Mouse (Mus musculus): ENCODE results near the gene Psmb11. TPM values are rescaled to one million over a fixed set of nuclear protein-coding genes. Genes with fewer than 3 reads are reported as not detected.

The Psmb11 gene
- not detected for polyA plus RNA-seq (2014; fragmentation: Illumina TruSeq; extraction: RNeasy Lipid Tissue Mini Kit (QIAGEN cat#74804); ENCODE audit: low read depth, low replicate concordance)

GRCm38 (mm10) chr14:54621133-54621532, at the start of gene Psmb11:
Gene Psmb11 (plus strand): TSS chr14:54621433.

GRCm38 (mm10) chr14:54577089-54577982, 43.9 kb upstream of the Psmb11 start, which contains the start of gene Ajuba:
Gene Ajuba (minus strand): TSS chr14:54577558.

GRCm38 (mm10) chr14:54605752-54606321, 15.4 kb upstream of the Psmb11 start, which contains the start of gene 4931414P19Rik:
Gene 4931414P19Rik (minus strand): TSS chr14:54605993.

GRCm38 (mm10) chr14:54617897-54618365, 3.3 kb upstream of the Psmb11 start, which contains the start of gene Psmb5:
Gene Psmb5 (minus strand): TSS chr14:54618022.

GRCm38 (mm10) chr14:54640946-54641304, 19.7 kb downstream of the Psmb11 start, which contains the start of gene Gm17606:
Gene Gm17606 (plus strand): TSS chr14:54640952.

GRCm38 (mm10) chr14:54641305-54641969, 20.2 kb downstream of the Psmb11 start, which contains the start of gene Cdh24:
Gene Cdh24 (minus strand): TSS chr14:54641364.

Other genes starting within 250 kb of the Psmb11 start
- gene Slc7a7, start 203.7 kb upstream of the Psmb11 start, polyA plus RNA-seq (2014; fragmentation: Illumina TruSeq; extraction: RNeasy Lipid Tissue Mini Kit (QIAGEN cat#74804); ENCODE audit: low read depth, low replicate concordance): 50.5 TPM
- gene Mrpl52, start 194.5 kb upstream of the Psmb11 start, polyA plus RNA-seq (2014; fragmentation: Illumina TruSeq; extraction: RNeasy Lipid Tissue Mini Kit (QIAGEN cat#74804); ENCODE audit: low read depth, low replicate concordance): 47.3 TPM
- 6.0 TPM for gene Mmp14, start 189.8 kb upstream of the Psmb11 start, polyA plus RNA-seq (2014; fragmentation: Illumina TruSeq; extraction: RNeasy Lipid Tissue Mini Kit (QIAGEN cat#74804); ENCODE audit: low read depth, low replicate concordance)
- 4.0 TPM for gene Lrp10, start 157.3 kb upstream of the Psmb11 start, polyA plus RNA-seq (2014; fragmentation: Illumina TruSeq; extraction: RNeasy Lipid Tissue Mini Kit (QIAGEN cat#74804); ENCODE audit: low read depth, low replicate concordance)
- gene Rem2, start 145.3 kb upstream of the Psmb11 start, polyA plus RNA-seq (2014; fragmentation: Illumina TruSeq; extraction: RNeasy Lipid Tissue Mini Kit (QIAGEN cat#74804); ENCODE audit: low read depth, low replicate concordance): not detected
- gene Prmt5, start 103.9 kb upstream of the Psmb11 start, polyA plus RNA-seq (2014; fragmentation: Illumina TruSeq; extraction: RNeasy Lipid Tissue Mini Kit (QIAGEN cat#74804); ENCODE audit: low read depth, low replicate concordance): 43.0 TPM
- 3.4 TPM for gene Haus4, start 66.8 kb upstream of the Psmb11 start, polyA plus RNA-seq (2014; fragmentation: Illumina TruSeq; extraction: RNeasy Lipid Tissue Mini Kit (QIAGEN cat#74804); ENCODE audit: low read depth, low replicate concordance)
- 7.9 TPM for gene Ajuba, start 43.9 kb upstream of the Psmb11 start, polyA plus RNA-seq (2014; fragmentation: Illumina TruSeq; extraction: RNeasy Lipid Tissue Mini Kit (QIAGEN cat#74804); ENCODE audit: low read depth, low replicate concordance)
- 2.3 TPM for gene 4931414P19Rik, start 15.4 kb upstream of the Psmb11 start, polyA plus RNA-seq (2014; fragmentation: Illumina TruSeq; extraction: RNeasy Lipid Tissue Mini Kit (QIAGEN cat#74804); ENCODE audit: low read depth, low replicate concordance)
- gene Psmb5, start 3.4 kb upstream of the Psmb11 start, polyA plus RNA-seq (2014; fragmentation: Illumina TruSeq; extraction: RNeasy Lipid Tissue Mini Kit (QIAGEN cat#74804); ENCODE audit: low read depth, low replicate concordance): 3.2 TPM
- gene Gm17606, start 19.5 kb downstream of the Psmb11 start, polyA plus RNA-seq (2014; fragmentation: Illumina TruSeq; extraction: RNeasy Lipid Tissue Mini Kit (QIAGEN cat#74804); ENCODE audit: low read depth, low replicate concordance): not detected
- not detected for gene Cdh24, start 19.9 kb downstream of the Psmb11 start, polyA plus RNA-seq (2014; fragmentation: Illumina TruSeq; extraction: RNeasy Lipid Tissue Mini Kit (QIAGEN cat#74804); ENCODE audit: low read depth, low replicate concordance)
- 18.0 TPM for gene 1700123O20Rik, start 64.8 kb downstream of the Psmb11 start, polyA plus RNA-seq (2014; fragmentation: Illumina TruSeq; extraction: RNeasy Lipid Tissue Mini Kit (QIAGEN cat#74804); ENCODE audit: low read depth, low replicate concordance)
- 110 TPM for gene Acin1, start 65.5 kb downstream of the Psmb11 start, polyA plus RNA-seq (2014; fragmentation: Illumina TruSeq; extraction: RNeasy Lipid Tissue Mini Kit (QIAGEN cat#74804); ENCODE audit: low read depth, low replicate concordance)
- not detected for gene Gm29776, start 77.4 kb downstream of the Psmb11 start, polyA plus RNA-seq (2014; fragmentation: Illumina TruSeq; extraction: RNeasy Lipid Tissue Mini Kit (QIAGEN cat#74804); ENCODE audit: low read depth, low replicate concordance)
- not detected for gene Cebpe, start 90.7 kb downstream of the Psmb11 start, polyA plus RNA-seq (2014; fragmentation: Illumina TruSeq; extraction: RNeasy Lipid Tissue Mini Kit (QIAGEN cat#74804); ENCODE audit: low read depth, low replicate concordance)
- gene Slc7a8, start 160.5 kb downstream of the Psmb11 start, polyA plus RNA-seq (2014; fragmentation: Illumina TruSeq; extraction: RNeasy Lipid Tissue Mini Kit (QIAGEN cat#74804); ENCODE audit: low read depth, low replicate concordance): 51.3 TPM
- 2.4 TPM for gene Rnf212b, start 192.7 kb downstream of the Psmb11 start, polyA plus RNA-seq (2014; fragmentation: Illumina TruSeq; extraction: RNeasy Lipid Tissue Mini Kit (QIAGEN cat#74804); ENCODE audit: low read depth, low replicate concordance)
- 14.8 TPM for gene Homez, start 249.5 kb downstream of the Psmb11 start, polyA plus RNA-seq (2014; fragmentation: Illumina TruSeq; extraction: RNeasy Lipid Tissue Mini Kit (QIAGEN cat#74804); ENCODE audit: low read depth, low replicate concordance)

All from kidney, adult 10 weeks (tissue).